Mouse (Mus musculus) megakaryocyte progenitor cell, adult 5-6 weeks (primary cell): ENCODE measurements around the gene 4930512M02Rik. TPM values are rescaled to one million over a fixed set of nuclear protein-coding genes. Genes with fewer than 3 reads are reported as not detected.
A peak's percentile ranks its signal among the peaks of the same experiment; 100 is the strongest.
"Not testable (repeated sequence)": the region's sequence is repeated elsewhere in the genome, so short reads cannot be mapped to it uniquely, and the experiment has no call there.

ENCODE experiments used
- ATAC-seq: replicated peaks from 2 replicates; pipeline ENCODE4 v1.8.0; 2016; ENCODE audit warnings: mild to moderate bottlenecking, moderate TSS enrichment, inconsistent platforms; ENCODE audit not compliant: poor library complexity
- total RNA-seq, 2 experiments: library from RNA; stranded (forward) in 1 of 2; stranded (reverse) in 1 of 2; fragments of 157-497, 149-512 nt in 1 of 2; fragments of 200-1000 nt in 1 of 2; gene quantifications; 2 replicates each; pipeline versions ENCODE4 v1.2.3 to v1.2.4; 2015 to 2017

4930512M02Rik gene
- total RNA-seq (2015): not detected in 2 replicates
- not detected in 2 replicates for total RNA-seq (2017)

- ATAC-seq: not testable (repeated sequence)
These were observed at the start of gene 4930512M02Rik for GRCm38 (mm10) chr11:11627735-11628134. 4930512M02Rik (minus strand) TSS chr11:11627835.

- no peak for ATAC-seq
These were observed 49.5 kb upstream of the 4930512M02Rik start for GRCm38 (mm10) chr11:11677165-11677564.

GRCm38 (mm10) chr11:11676068-11676741, 48.6 kb upstream of the 4930512M02Rik start:
- ATAC-seq: no peak

GRCm38 (mm10) chr11:11675063-11675462, 47.4 kb upstream of the 4930512M02Rik start:
- ATAC-seq: no peak

- ATAC-seq: no peak
These were observed 45.3 kb upstream of the 4930512M02Rik start for GRCm38 (mm10) chr11:11672974-11673373.

- ATAC-seq: peak; percentile 26
These were observed 40.3 kb upstream of the 4930512M02Rik start for GRCm38 (mm10) chr11:11667922-11668290.

- peak; percentile 67 for ATAC-seq
These were observed 39.8 kb upstream of the 4930512M02Rik start for GRCm38 (mm10) chr11:11667254-11667921.

- no peak for ATAC-seq
These were observed 33.0 kb upstream of the 4930512M02Rik start for GRCm38 (mm10) chr11:11660651-11661050.

GRCm38 (mm10) chr11:11658834-11659233, 31.2 kb upstream of the 4930512M02Rik start:
- ATAC-seq: no peak

- peak; percentile 15; the same call in 1 of the 2 replicates for ATAC-seq
These were observed 30.0 kb upstream of the 4930512M02Rik start for GRCm38 (mm10) chr11:11657634-11658033.

- ATAC-seq: peak; percentile 86
These were observed 29.4 kb upstream of the 4930512M02Rik start for GRCm38 (mm10) chr11:11656995-11657530.

GRCm38 (mm10) chr11:11656388-11656787, 28.8 kb upstream of the 4930512M02Rik start:
- ATAC-seq: 0 out of 2 replicates have a peak, but pooled peaks have one; percentile 9

- ATAC-seq: no peak
These were observed 16.7 kb upstream of the 4930512M02Rik start for GRCm38 (mm10) chr11:11644303-11644702.

GRCm38 (mm10) chr11:11624073-11624705, 3.4 kb downstream of the 4930512M02Rik start:
- peak; percentile 98 for ATAC-seq

- no peak for ATAC-seq
These were observed 18.4 kb downstream of the 4930512M02Rik start for GRCm38 (mm10) chr11:11609243-11609642.

GRCm38 (mm10) chr11:11587327-11587726, 40.3 kb downstream of the 4930512M02Rik start:
- peak; percentile 78 for ATAC-seq

- peak; percentile 45; the same call in 1 of the 2 replicates for ATAC-seq
These were observed 41.2 kb downstream of the 4930512M02Rik start for GRCm38 (mm10) chr11:11586423-11586822.

GRCm38 (mm10) chr11:11573691-11574090, 53.9 kb downstream of the 4930512M02Rik start:
- peak; percentile 89 for ATAC-seq

- ATAC-seq: peak; percentile 8
These were observed 56.9 kb downstream of the 4930512M02Rik start for GRCm38 (mm10) chr11:11570747-11571146.

GRCm38 (mm10) chr11:11569466-11570132, 58.0 kb downstream of the 4930512M02Rik start:
- ATAC-seq: peak; percentile 54

GRCm38 (mm10) chr11:11568033-11568432, 59.6 kb downstream of the 4930512M02Rik start:
- no peak for ATAC-seq
